Mouse (Mus musculus): Measurements from ENCODE around the gene Maea. TPM values are rescaled to one million over a fixed set of nuclear protein-coding genes. Genes with fewer than 3 reads are reported as not detected.

Maea gene
- total RNA-seq, 2 experiments from 2014 or later, result 56.5 to 67.7 TPM

GRCm38 (mm10) chr5:33357494-33357893 is 22.2 kb downstream of the Maea start:
- no peak for DNase-seq (ENCODE audit: low spot score)

- DNase-seq (ENCODE audit: low spot score), result peak; percentile 20
Measured at GRCm38 (mm10) chr5:33358467-33358866, 23.2 kb downstream of the Maea start.

GRCm38 (mm10) chr5:33363263-33363662 is 28.0 kb downstream of the Maea start:
- no peak for DNase-seq (ENCODE audit: low spot score)

- no peak for DNase-seq (ENCODE audit: low spot score)
Measured at GRCm38 (mm10) chr5:33368651-33369050, 33.3 kb downstream of the Maea start.

- DNase-seq (ENCODE audit: low spot score), result no peak
Measured at GRCm38 (mm10) chr5:33371137-33371536, 35.8 kb downstream of the Maea start.

GRCm38 (mm10) chr5:33371668-33372067 is 36.4 kb downstream of the Maea start:
- DNase-seq (ENCODE audit: low spot score), result no peak

GRCm38 (mm10) chr5:33372331-33373038 is 37.2 kb downstream of the Maea start:
- DNase-seq (ENCODE audit: low spot score), result no peak

- DNase-seq (ENCODE audit: low spot score), result no peak
Measured at GRCm38 (mm10) chr5:33377176-33377575, 41.9 kb downstream of the Maea start.

GRCm38 (mm10) chr5:33377801-33378301 is 42.5 kb downstream of the Maea start:
- DNase-seq (ENCODE audit: low spot score), result no peak

- peak; percentile 99 for DNase-seq (ENCODE audit: low spot score)
Measured at GRCm38 (mm10) chr5:33378302-33378854, 43.1 kb downstream of the Maea start, which contains the start of gene Uvssa. Gene Uvssa, plus strand, starts transcription at chr5:33378549.

GRCm38 (mm10) chr5:33387550-33387949 is 52.2 kb downstream of the Maea start:
- DNase-seq (ENCODE audit: low spot score), result no peak

- DNase-seq (ENCODE audit: low spot score), result peak; percentile 69
Measured at GRCm38 (mm10) chr5:33393803-33394202, 58.5 kb downstream of the Maea start.

- no peak for DNase-seq (ENCODE audit: low spot score)
Measured at GRCm38 (mm10) chr5:33395693-33396092, 60.4 kb downstream of the Maea start.

GRCm38 (mm10) chr5:33396828-33397227 is 61.5 kb downstream of the Maea start:
- DNase-seq (ENCODE audit: low spot score), result no peak

- DNase-seq (ENCODE audit: low spot score), result no peak
Measured at GRCm38 (mm10) chr5:33400819-33401218, 65.5 kb downstream of the Maea start.

GRCm38 (mm10) chr5:33420313-33420712 is 85.0 kb downstream of the Maea start:
- DNase-seq (ENCODE audit: low spot score), result no peak

Other genes with a start within 250 kb of the Maea start
- gene Slc5a1, start 231.3 kb upstream of the Maea start, total RNA-seq (2021), result not detected
- gene Spon2, start 117.1 kb upstream of the Maea start, total RNA-seq (2021), result 1 to 10 TPM; 1.5 to 1.6 TPM
- gene Ctbp1, start 60.5 kb upstream of the Maea start, total RNA-seq (2021), result 100 to 1,000 TPM; 211 to 229 TPM
- 1 to 10 TPM; 2.6 to 2.9 TPM for gene Uvssa, start 43.0 kb downstream of the Maea start, total RNA-seq (2021)
- not detected for gene Nkx1-1, start 98.5 kb downstream of the Maea start, total RNA-seq (2021)